Mouse (Mus musculus) kidney, adult 8-10 months (tissue): ENCODE measurements around the gene 4931429L15Rik.

ENCODE experiments used
- DNase-seq, 2 experiments: peaks; one replicate each; pipeline ENCODE4 v3.0.0; 2022

Gene 4931429L15Rik

DNA sequence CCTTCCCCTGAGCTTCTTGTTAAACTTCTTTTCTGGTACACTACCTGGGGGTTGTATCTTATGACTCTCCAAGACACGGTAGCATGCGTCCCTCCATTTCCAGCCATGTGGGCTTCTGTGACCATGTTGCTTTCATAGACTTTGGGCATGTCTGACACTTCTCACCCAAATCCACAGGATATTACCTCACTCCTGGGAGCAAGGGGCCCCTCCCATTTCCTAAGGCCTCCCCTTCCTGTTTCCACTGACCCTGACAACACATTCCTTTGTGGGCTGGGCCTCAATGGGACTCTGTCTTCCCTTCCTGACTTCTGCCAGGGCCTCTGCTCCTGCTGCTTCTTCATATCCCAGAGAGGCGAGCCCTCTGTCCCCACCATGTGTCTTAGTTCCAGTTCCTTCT, 62.2 kb downstream of the 4931429L15Rik start:
- no peak for DNase-seq

DNA sequence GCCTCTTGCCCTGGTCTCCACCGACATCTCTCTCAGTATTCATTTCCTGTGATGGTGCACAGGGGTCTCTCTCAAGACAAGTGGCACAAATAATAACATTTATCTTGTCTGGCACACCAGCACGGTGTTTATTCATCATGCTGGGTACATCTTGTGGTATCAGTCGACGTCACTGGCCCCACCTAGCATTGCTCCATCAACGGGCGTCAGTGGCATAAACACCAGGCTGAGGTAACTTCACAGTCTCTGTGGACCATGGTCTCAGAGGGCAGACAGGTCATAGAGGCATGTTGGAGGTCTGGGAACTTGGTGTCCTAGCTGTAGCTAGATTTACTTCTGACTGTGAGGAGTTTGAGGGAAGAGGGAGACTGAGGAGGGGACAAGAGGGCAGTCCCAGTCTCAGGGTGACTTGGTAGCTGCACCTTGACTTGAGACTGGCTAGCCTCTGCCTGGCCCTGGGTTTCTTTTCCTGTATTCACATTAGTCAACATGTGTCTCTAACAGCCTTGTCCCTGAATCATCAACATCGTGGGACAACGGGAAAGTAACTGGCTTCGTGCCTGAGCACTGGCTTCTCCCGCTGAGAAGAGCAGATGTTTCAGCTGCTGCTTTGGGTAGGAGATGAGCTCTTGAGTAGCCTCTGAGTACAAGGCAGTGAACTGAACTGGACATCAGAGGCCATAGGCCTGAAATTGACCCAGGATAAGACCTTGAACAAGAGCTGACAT, 63.0 kb downstream of the 4931429L15Rik start:
- DNase-seq = no peak

DNA sequence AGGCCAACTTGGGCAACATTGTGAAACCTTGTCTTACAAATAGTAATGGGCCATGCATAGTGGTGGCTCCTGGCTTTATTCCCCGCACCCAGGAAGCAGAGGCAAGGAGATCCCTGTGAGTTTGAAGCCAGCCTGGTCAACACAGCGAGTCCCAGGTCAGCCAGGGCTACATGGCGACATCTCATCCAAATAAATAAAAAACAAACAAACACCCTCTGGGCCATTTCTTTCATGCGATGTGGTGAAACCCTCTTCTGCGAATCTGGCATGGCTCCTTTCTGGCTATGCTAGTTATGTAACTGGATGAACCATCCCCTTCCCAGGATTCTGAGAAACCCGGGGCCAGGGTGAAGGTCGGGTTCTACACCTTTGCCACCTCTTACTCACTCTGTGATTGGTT, 63.6 kb downstream of the 4931429L15Rik start:
- DNase-seq = no peak
